Mouse (Mus musculus): ENCODE data around the gene Prdm11. TPM values are rescaled to one million over a fixed set of nuclear protein-coding genes. Genes with fewer than 3 reads are reported as not detected.

Gene Prdm11
- polyA plus RNA-seq (2015; fragmentation: Nextera tagmentation; extraction: Ambion mirVana): 7.8 and 8.7 TPM in 2 replicates

- H3K27ac ChIP-seq: peak within 1 kb of the TSS; percentile 98
- WGBS: under 1% methylated on average over 83 of the region's 90 CpGs
- H3K4me3 ChIP-seq: peak within 1 kb of the TSS; percentile 81
- H3K4me2 ChIP-seq: peak within 1 kb of the TSS; percentile 88
- ATAC-seq (ENCODE audit: insufficient number of reproducible peaks, insufficient read depth, low FRiP score, low TSS enrichment, low read depth): peak; percentile 53
- H3K4me1 ChIP-seq: peaks cover 48% of the 10 kb centered on the region
- no peaks in the 10 kb centered on the region for H3K9me3 ChIP-seq
- peaks cover 11% of the 10 kb centered on the region; the same call in 1 of the 2 replicates for H3K36me3 ChIP-seq
- H3K27me3 ChIP-seq: 0 out of 2 replicates have a peak, but pooled peaks cover 3% of the 10 kb centered on the region
- peak within 1 kb of the TSS; percentile 99 for H3K9ac ChIP-seq
These were observed at the start of gene Prdm11 for GRCm38 (mm10) chr2:93045818-93046508. Gene Prdm11, minus strand, starts transcription at chr2:93046167.

GRCm38 (mm10) chr2:93092347-93092746, 46.4 kb upstream of the Prdm11 start:
- H3K9me3 ChIP-seq: no peaks in the 10 kb centered on the region
- H3K4me2 ChIP-seq: no peak overlapping the region
- H3K27me3 ChIP-seq: peaks cover 11% of the 10 kb centered on the region
- 74% methylated on average over 2 of the region's 2 CpGs for WGBS
- H3K36me3 ChIP-seq: no peaks in the 10 kb centered on the region
- no peak for ATAC-seq (ENCODE audit: insufficient number of reproducible peaks, insufficient read depth, low FRiP score, low TSS enrichment, low read depth)
- H3K27ac ChIP-seq: no peak overlapping the region
- no peak overlapping the region for H3K4me3 ChIP-seq
- H3K9ac ChIP-seq: no peak overlapping the region
- peaks cover 11% of the 10 kb centered on the region; the same call in 1 of the 2 replicates for H3K4me1 ChIP-seq

- no peak overlapping the region for H3K4me3 ChIP-seq
- no peak overlapping the region for H3K27ac ChIP-seq
- peaks cover 12% of the 10 kb centered on the region; the same call in 1 of the 2 replicates for H3K4me1 ChIP-seq
- no peak overlapping the region for H3K4me2 ChIP-seq
- no peak for ATAC-seq (ENCODE audit: insufficient number of reproducible peaks, insufficient read depth, low FRiP score, low TSS enrichment, low read depth)
- H3K9ac ChIP-seq: no peak overlapping the region
- no peaks in the 10 kb centered on the region for H3K36me3 ChIP-seq
- 22% methylated on average over 2 of the region's 2 CpGs for WGBS
- peaks cover 11% of the 10 kb centered on the region for H3K27me3 ChIP-seq
- no peaks in the 10 kb centered on the region for H3K9me3 ChIP-seq
These were observed 45.7 kb upstream of the Prdm11 start for GRCm38 (mm10) chr2:93091679-93092078.

GRCm38 (mm10) chr2:93089379-93090089, 43.6 kb upstream of the Prdm11 start:
- ATAC-seq (ENCODE audit: insufficient number of reproducible peaks, insufficient read depth, low FRiP score, low TSS enrichment, low read depth): no peak

GRCm38 (mm10) chr2:93088006-93088405, 42.0 kb upstream of the Prdm11 start:
- no peaks in the 10 kb centered on the region for H3K9me3 ChIP-seq
- no peak for ATAC-seq (ENCODE audit: insufficient number of reproducible peaks, insufficient read depth, low FRiP score, low TSS enrichment, low read depth)
- peaks cover 19% of the 10 kb centered on the region for H3K4me1 ChIP-seq
- no peaks in the 10 kb centered on the region for H3K36me3 ChIP-seq
- no peak overlapping the region for H3K9ac ChIP-seq
- H3K27ac ChIP-seq: no peak overlapping the region
- WGBS: 22% methylated on average over 7 of the region's 7 CpGs
- H3K4me3 ChIP-seq: no peak overlapping the region
- H3K27me3 ChIP-seq: peaks cover 11% of the 10 kb centered on the region
- H3K4me2 ChIP-seq: no peak overlapping the region

More at GRCm38 (mm10) chr2:93089379-93090089, 43.6 kb upstream of the Prdm11 start:
- H3K36me3 ChIP-seq: no peaks in the 10 kb centered on the region
- H3K4me2 ChIP-seq: no peak overlapping the region
- no peaks in the 10 kb centered on the region for H3K9me3 ChIP-seq
- no peak overlapping the region for H3K27ac ChIP-seq
- 71% methylated on average over 7 of the region's 7 CpGs for WGBS
- H3K4me1 ChIP-seq: peaks cover 15% of the 10 kb centered on the region; the same call in 1 of the 2 replicates
- H3K9ac ChIP-seq: no peak overlapping the region; the same call in 1 of the 2 replicates
- H3K27me3 ChIP-seq: peaks cover 11% of the 10 kb centered on the region
- H3K4me3 ChIP-seq: no peak overlapping the region

GRCm38 (mm10) chr2:93085291-93086027, 39.5 kb upstream of the Prdm11 start:
- 60% methylated on average over 8 of the region's 8 CpGs for WGBS
- Histone ChIP-seq H3K9me3 (no peaks in the 10 kb centered on the region), H3K9ac (no peak overlapping the region), H3K4me1 (peaks cover 35% of the 10 kb centered on the region), H3K27me3 (peaks cover 7% of the 10 kb centered on the region), H3K36me3 (no peaks in the 10 kb centered on the region), H3K4me3 (no peak overlapping the region), H3K4me2 (no peak overlapping the region), H3K27ac (no peak overlapping the region)
- no peak for ATAC-seq (ENCODE audit: insufficient number of reproducible peaks, insufficient read depth, low FRiP score, low TSS enrichment, low read depth)

- no peaks in the 10 kb centered on the region for H3K27me3 ChIP-seq
- ATAC-seq (ENCODE audit: insufficient number of reproducible peaks, insufficient read depth, low FRiP score, low TSS enrichment, low read depth): no peak
- no peak overlapping the region for H3K4me3 ChIP-seq
- no peak overlapping the region for H3K4me2 ChIP-seq
- H3K36me3 ChIP-seq: no peaks in the 10 kb centered on the region
- H3K9me3 ChIP-seq: no peaks in the 10 kb centered on the region
- H3K27ac ChIP-seq: no peak overlapping the region
- peaks cover 32% of the 10 kb centered on the region for H3K4me1 ChIP-seq
- H3K9ac ChIP-seq: no peak overlapping the region
- WGBS: 89% methylated on average over 5 of the region's 5 CpGs
These were observed 38.5 kb upstream of the Prdm11 start for GRCm38 (mm10) chr2:93084481-93084880.

- Histone ChIP-seq H3K4me3 (no peak overlapping the region), H3K9ac (no peak overlapping the region), H3K27me3 (no peaks in the 10 kb centered on the region)
These were observed 37.4 kb upstream of the Prdm11 start for GRCm38 (mm10) chr2:93083317-93083716.

GRCm38 (mm10) chr2:93082846-93083245, 36.9 kb upstream of the Prdm11 start:
- peaks cover 30% of the 10 kb centered on the region for H3K4me1 ChIP-seq
- no peak overlapping the region for H3K4me2 ChIP-seq
- no peaks in the 10 kb centered on the region for H3K36me3 ChIP-seq
- no peak overlapping the region for H3K27ac ChIP-seq
- no peak for ATAC-seq (ENCODE audit: insufficient number of reproducible peaks, insufficient read depth, low FRiP score, low TSS enrichment, low read depth)
- no peaks in the 10 kb centered on the region for H3K27me3 ChIP-seq
- no peak overlapping the region for H3K4me3 ChIP-seq
- no peak overlapping the region for H3K9ac ChIP-seq
- WGBS: 49% methylated on average over 3 of the region's 3 CpGs
- no peaks in the 10 kb centered on the region for H3K9me3 ChIP-seq

More at GRCm38 (mm10) chr2:93083317-93083716, 37.4 kb upstream of the Prdm11 start:
- Histone ChIP-seq H3K9me3 (no peaks in the 10 kb centered on the region), H3K36me3 (no peaks in the 10 kb centered on the region), H3K27ac (no peak overlapping the region), H3K4me2 (no peak overlapping the region), H3K4me1 (peaks cover 30% of the 10 kb centered on the region)
- 66% methylated on average over 4 of the region's 4 CpGs for whole genome bisulfite sequencing
- no peak for ATAC-seq (ENCODE audit: insufficient number of reproducible peaks, insufficient read depth, low FRiP score, low TSS enrichment, low read depth)

- WGBS: 38% methylated on average over 5 of the region's 5 CpGs
- no peak overlapping the region for H3K4me3 ChIP-seq
- no peak overlapping the region for H3K9ac ChIP-seq
- H3K27me3 ChIP-seq: no peaks in the 10 kb centered on the region
- no peak for ATAC-seq (ENCODE audit: insufficient number of reproducible peaks, insufficient read depth, low FRiP score, low TSS enrichment, low read depth)
- no peak overlapping the region for H3K4me2 ChIP-seq
- H3K4me1 ChIP-seq: peaks cover 26% of the 10 kb centered on the region
- H3K9me3 ChIP-seq: no peaks in the 10 kb centered on the region
- no peaks in the 10 kb centered on the region for H3K36me3 ChIP-seq
- H3K27ac ChIP-seq: no peak overlapping the region
These were observed 35.1 kb upstream of the Prdm11 start for GRCm38 (mm10) chr2:93080871-93081608.

- Histone ChIP-seq H3K36me3 (no peaks in the 10 kb centered on the region), H3K27ac (no peak overlapping the region), H3K4me2 (no peak overlapping the region), H3K9me3 (no peaks in the 10 kb centered on the region), H3K4me3 (no peak overlapping the region), H3K9ac (no peak overlapping the region), H3K27me3 (no peaks in the 10 kb centered on the region), H3K4me1 (peaks cover 23% of the 10 kb centered on the region)
- WGBS: 79% methylated on average over 4 of the region's 4 CpGs
- no peak for ATAC-seq (ENCODE audit: insufficient number of reproducible peaks, insufficient read depth, low FRiP score, low TSS enrichment, low read depth)
These were observed 33.4 kb upstream of the Prdm11 start for GRCm38 (mm10) chr2:93079394-93079793.

Measured in embryonic facial prominence, embryonic 13.5 days (tissue).